Mouse (Mus musculus): Measurements from ENCODE around the gene Panx3. TPM values are rescaled to one million over a fixed set of nuclear protein-coding genes. Genes with fewer than 3 reads are reported as not detected.
A peak's percentile ranks its signal among the peaks of the same experiment; 100 is the strongest.

Panx3 gene
- polyA plus RNA-seq, 1 experiment from 2014 or later: not detected

DNA sequence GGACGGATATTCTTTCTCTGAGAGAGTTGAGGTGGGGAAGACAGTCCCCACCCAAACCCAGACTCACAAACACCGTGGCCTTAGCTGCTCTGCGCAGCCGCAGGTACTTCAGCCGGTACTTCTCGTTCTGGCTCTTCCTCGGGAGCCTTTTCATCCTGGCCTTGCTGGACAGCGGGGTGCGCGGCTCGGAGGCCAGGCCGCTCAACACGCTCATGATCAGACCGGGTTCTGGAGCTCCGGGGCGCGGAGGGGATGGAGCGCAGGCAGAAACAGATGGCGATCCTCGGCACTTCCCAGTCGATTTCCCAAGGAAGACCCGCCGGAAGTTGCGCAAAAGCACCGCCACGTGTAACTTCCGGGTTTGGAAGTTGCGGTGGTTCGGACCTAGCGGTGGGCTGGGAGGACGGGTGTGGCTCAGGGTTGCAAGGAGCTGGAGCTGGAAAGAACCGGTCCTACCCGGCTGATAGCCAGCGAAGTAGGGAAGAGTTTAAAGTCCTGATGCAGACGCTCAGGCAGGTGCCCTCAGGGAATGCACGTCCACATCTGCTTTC lies 12.0 kb downstream of the Panx3 start, which contains the start of gene Tbrg1:
Tbrg1 (minus strand) TSS at position 382 of the 551 bp plus-strand sequence.
- peak; percentile 96 for ATAC-seq (replicated peaks)
- no peaks in the 10 kb centered on the region for H3K27me3 ChIP-seq (replicated peaks)
- H3K4me3 ChIP-seq: peak within 1 kb of the TSS; percentile 56
- H3K4me1 ChIP-seq: peaks cover 14% of the 10 kb centered on the region
- H3K4me2 ChIP-seq: peak within 1 kb of the TSS; percentile 78
- 0 out of 2 replicates have a peak, but pooled peaks cover 3% of the 10 kb centered on the region for H3K36me3 ChIP-seq (replicated peaks)
- peak within 1 kb of the TSS; percentile 58 for H3K9ac ChIP-seq
- under 1% methylated on average over 36 of the region's 36 CpGs for WGBS
- H3K9me3 ChIP-seq: no peaks in the 10 kb centered on the region
- H3K27ac ChIP-seq: peak within 1 kb of the TSS; percentile 61

DNA sequence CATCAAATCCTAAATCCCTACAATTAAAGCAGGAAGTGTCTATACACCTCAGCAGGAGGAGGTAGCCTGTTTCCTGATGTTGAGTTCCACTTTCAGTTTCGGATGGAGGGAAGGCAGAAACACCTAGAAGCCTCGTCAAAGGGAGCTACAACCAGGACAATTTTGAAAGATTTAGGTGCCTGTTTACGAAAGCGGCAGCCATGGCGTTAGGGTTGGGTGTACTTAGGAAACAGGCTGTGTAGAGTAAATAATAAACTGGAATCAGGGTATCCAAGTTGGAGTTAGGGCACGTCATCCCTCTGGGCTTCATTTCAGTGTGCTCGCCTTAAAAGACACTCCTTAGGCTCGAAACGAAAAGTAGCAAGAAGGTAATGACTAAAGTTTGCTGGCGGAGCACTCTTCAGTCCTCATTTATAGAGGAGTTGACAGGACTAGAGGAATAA lies 12.6 kb downstream of the Panx3 start:
- no peak; the same call in 1 of the 2 replicates for ATAC-seq (replicated peaks)
- peaks cover 14% of the 10 kb centered on the region for H3K4me1 ChIP-seq
- no peaks in the 10 kb centered on the region for H3K27me3 ChIP-seq (replicated peaks)
- 0 out of 2 replicates have a peak, but pooled peaks cover 3% of the 10 kb centered on the region for H3K36me3 ChIP-seq (replicated peaks)
- 2% methylated on average over 10 of the region's 10 CpGs for WGBS
- peak overlapping the region; percentile 56 for H3K4me3 ChIP-seq
- H3K4me2 ChIP-seq: peak overlapping the region; percentile 78
- H3K9me3 ChIP-seq: no peaks in the 10 kb centered on the region
- H3K9ac ChIP-seq: peak overlapping the region; percentile 58
- H3K27ac ChIP-seq: no peak overlapping the region

DNA sequence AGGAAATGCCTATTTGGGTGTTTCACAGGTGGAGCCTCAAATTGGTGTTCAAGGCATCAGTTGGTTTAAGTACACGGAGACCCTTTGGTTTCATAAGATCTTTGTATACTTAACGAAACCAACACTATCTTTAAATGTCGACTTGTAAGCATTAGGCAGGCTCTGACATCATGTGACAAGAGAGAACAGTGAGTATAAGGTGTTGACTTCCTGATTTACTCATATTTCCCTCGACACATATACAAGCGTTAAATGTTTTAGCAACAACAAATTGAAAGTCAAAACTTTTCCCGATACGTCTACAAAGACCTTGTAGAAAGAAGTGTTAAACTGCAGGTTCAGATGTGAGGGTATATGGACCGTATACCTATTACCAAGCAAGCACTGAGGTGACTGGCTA lies 13.1 kb downstream of the Panx3 start:
- peaks cover 14% of the 10 kb centered on the region for H3K4me1 ChIP-seq
- 74% methylated on average over 8 of the region's 8 CpGs for WGBS
- H3K9ac ChIP-seq: no peak overlapping the region
- peaks cover 8% of the 10 kb centered on the region; the same call in 1 of the 2 replicates for H3K36me3 ChIP-seq (replicated peaks)
- H3K4me2 ChIP-seq: peak overlapping the region; percentile 78
- H3K4me3 ChIP-seq: peak overlapping the region; percentile 56
- no peaks in the 10 kb centered on the region for H3K9me3 ChIP-seq
- no peak overlapping the region for H3K27ac ChIP-seq
- H3K27me3 ChIP-seq (replicated peaks): no peaks in the 10 kb centered on the region
- no peak for ATAC-seq (replicated peaks)

DNA sequence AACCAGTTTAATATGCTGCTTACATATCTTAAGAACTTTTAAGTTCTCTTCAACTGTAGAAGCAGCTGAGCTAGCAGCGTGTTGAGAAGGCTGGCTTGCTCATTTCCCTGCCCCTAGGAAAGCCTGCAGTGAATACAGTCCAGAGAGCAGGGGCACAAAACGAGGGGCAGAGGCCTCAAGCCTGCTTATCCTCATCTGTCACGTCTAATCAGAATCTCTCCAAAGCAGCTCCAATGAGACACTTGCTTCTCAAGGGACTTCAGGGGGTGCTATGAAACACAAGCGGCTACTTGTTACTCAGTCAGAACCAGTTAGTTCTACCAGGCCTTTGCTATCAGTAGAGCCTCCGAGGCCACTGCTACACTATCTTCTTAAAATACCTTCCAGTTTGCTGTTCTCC lies 15.2 kb downstream of the Panx3 start:
- Histone ChIP-seq H3K36me3 (replicated peaks) (peaks cover 27% of the 10 kb centered on the region), H3K27me3 (replicated peaks) (no peaks in the 10 kb centered on the region), H3K27ac (no peak overlapping the region), H3K4me2 (no peak overlapping the region), H3K9me3 (no peaks in the 10 kb centered on the region), H3K4me3 (no peak overlapping the region), H3K9ac (no peak overlapping the region), H3K4me1 (peaks cover 14% of the 10 kb centered on the region)
- WGBS: 83% methylated on average over 5 of the region's 5 CpGs
- no peak for ATAC-seq (replicated peaks)

DNA sequence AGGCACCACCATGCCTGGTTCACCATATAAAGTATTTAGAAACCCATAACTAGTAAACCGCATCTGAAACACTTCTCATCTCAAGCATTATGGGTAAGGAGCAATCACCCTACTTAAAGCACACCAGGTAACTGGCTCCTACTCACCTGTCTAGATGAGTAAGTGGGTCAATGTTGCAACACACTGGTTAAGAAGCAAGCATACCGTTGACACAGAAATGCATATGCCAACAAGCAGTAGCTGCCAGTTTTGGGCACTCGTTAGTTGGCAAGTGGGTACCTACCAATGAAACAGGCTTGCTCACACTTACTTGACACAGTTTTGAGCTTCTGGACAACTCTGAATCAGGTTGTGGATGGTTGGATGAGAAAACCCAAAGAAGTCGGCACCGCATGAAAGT lies 18.4 kb downstream of the Panx3 start:
- Histone ChIP-seq H3K36me3 (replicated peaks) (peaks cover 34% of the 10 kb centered on the region), H3K9me3 (no peaks in the 10 kb centered on the region), H3K4me3 (no peak overlapping the region), H3K4me1 (no peaks in the 10 kb centered on the region), H3K27ac (no peak overlapping the region), H3K27me3 (replicated peaks) (no peaks in the 10 kb centered on the region), H3K4me2 (no peak overlapping the region), H3K9ac (no peak overlapping the region)
- WGBS: 96% methylated on average over 5 of the region's 5 CpGs
- ATAC-seq (replicated peaks): no peak

DNA sequence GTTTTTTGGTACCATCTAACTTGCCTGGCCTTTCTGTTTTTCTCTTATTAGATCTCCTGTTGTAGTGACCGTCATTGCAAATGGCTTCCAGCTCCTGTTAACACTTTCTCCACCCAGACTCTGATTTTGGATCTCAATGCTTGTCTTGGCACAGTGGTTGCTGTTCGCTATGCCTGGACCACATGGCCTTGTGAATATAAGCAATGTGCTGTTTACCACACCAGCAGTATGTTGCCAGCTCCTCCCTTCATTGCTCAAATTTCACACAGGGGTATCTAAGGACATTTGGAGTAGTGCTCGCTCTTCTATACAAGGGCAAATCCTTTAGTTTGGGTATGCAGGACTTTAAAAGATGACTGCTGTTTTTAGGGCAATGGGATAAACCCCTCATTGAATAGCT lies 22.8 kb downstream of the Panx3 start:
- H3K9ac ChIP-seq: no peak overlapping the region
- peaks cover 31% of the 10 kb centered on the region for H3K36me3 ChIP-seq (replicated peaks)
- H3K9me3 ChIP-seq: no peaks in the 10 kb centered on the region
- ATAC-seq (replicated peaks): no peak
- WGBS: 80% methylated on average over 3 of the region's 3 CpGs
- H3K4me2 ChIP-seq: no peak overlapping the region
- H3K4me1 ChIP-seq: no peaks in the 10 kb centered on the region
- no peak overlapping the region for H3K27ac ChIP-seq
- no peak overlapping the region for H3K4me3 ChIP-seq
- H3K27me3 ChIP-seq (replicated peaks): no peaks in the 10 kb centered on the region

DNA sequence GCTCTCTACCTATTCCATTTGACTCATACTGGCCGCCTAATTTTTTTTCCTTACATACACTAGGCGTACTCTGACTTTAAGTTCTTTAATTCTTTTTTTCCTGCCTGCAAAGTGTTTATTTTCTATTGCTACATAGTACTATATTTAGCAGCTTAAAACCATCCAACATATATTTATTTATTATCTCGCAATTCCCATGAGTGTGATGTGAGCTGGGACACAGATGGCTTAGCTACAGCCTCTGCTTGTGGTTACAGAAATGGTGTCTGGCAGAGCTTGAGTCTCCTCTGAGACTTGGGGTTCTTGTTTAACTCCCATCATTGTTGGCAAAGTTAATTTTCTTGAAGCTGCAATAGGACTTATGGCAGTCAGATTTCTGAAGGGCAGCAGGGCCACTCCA lies 30.3 kb downstream of the Panx3 start:
- ATAC-seq (replicated peaks): no peak
- H3K4me3 ChIP-seq: no peak overlapping the region
- H3K36me3 ChIP-seq (replicated peaks): no peaks in the 10 kb centered on the region
- no peak overlapping the region for H3K4me2 ChIP-seq
- H3K9me3 ChIP-seq: no peaks in the 10 kb centered on the region
- H3K27ac ChIP-seq: no peak overlapping the region
- no peaks in the 10 kb centered on the region for H3K4me1 ChIP-seq
- H3K27me3 ChIP-seq (replicated peaks): no peaks in the 10 kb centered on the region
- 88% methylated on average over 3 of the region's 3 CpGs for WGBS
- no peak overlapping the region for H3K9ac ChIP-seq

DNA sequence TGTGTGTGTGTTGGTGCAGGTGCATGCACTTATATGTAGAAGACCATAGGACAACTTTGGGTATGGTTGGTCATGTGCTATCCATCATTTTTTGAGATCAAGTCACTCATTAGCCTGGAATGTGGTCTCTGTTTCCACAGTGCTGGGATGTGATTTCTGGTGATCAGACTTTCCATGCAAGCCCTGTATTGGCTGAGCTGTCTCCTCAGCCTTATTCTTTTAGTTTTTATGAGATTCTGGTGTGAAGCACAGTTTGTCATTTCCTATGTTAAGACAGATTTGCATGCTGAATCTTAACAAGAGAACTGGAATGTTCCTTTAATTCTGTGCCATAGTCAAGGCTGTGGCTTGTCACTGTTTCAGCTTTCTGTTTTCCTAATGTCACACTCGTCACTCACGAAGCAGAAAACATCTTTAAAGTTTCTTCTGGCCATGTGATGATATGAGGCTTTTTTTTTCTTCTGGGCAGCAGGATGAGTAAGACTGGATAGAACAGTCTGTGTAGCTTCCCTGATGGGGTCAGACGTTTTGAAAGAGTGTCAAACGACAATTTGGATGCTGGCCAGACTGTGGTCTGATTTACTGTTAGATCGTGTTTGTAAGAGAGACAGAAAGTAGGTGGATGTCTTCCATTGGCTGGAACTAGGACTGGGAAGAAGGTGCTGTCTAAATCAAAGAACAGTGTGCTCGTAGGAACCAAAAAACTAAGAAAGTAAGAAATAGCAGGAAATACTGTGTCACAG lies 32.1 kb downstream of the Panx3 start:
- Histone ChIP-seq H3K4me2 (no peak overlapping the region), H3K9me3 (no peaks in the 10 kb centered on the region), H3K36me3 (replicated peaks) (no peaks in the 10 kb centered on the region), H3K9ac (no peak overlapping the region), H3K27ac (no peak overlapping the region), H3K4me1 (no peaks in the 10 kb centered on the region), H3K4me3 (no peak overlapping the region), H3K27me3 (replicated peaks) (no peaks in the 10 kb centered on the region)
- no peak for ATAC-seq (replicated peaks)
- WGBS: 57% methylated on average over 6 of the region's 6 CpGs

DNA sequence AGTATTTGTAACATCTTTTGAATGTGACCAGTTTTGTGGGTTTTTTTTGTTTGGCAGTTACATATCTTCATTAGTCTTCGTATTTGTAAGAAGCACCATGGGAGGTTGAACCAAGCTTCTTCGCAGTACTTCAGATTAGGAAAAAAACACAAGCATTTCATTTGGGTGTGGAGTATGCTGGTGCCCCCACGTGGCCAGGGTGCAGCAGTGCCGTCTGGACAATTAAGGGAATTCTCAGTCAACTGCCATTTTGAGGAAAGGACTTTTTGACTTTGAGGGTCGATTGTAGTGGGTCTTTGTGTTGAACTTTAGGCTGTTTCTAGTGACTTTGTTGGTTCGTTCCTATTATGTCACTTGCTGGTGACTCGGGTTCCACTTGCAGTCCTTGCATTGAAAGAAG lies 32.7 kb downstream of the Panx3 start:
- Histone ChIP-seq H3K9me3 (no peaks in the 10 kb centered on the region), H3K9ac (no peak overlapping the region), H3K4me2 (no peak overlapping the region), H3K4me3 (no peak overlapping the region), H3K27me3 (replicated peaks) (no peaks in the 10 kb centered on the region), H3K4me1 (no peaks in the 10 kb centered on the region), H3K36me3 (replicated peaks) (no peaks in the 10 kb centered on the region), H3K27ac (no peak overlapping the region)
- no peak; the same call in 1 of the 2 replicates for ATAC-seq (replicated peaks)
- 14% methylated on average over 7 of the region's 7 CpGs for WGBS

DNA sequence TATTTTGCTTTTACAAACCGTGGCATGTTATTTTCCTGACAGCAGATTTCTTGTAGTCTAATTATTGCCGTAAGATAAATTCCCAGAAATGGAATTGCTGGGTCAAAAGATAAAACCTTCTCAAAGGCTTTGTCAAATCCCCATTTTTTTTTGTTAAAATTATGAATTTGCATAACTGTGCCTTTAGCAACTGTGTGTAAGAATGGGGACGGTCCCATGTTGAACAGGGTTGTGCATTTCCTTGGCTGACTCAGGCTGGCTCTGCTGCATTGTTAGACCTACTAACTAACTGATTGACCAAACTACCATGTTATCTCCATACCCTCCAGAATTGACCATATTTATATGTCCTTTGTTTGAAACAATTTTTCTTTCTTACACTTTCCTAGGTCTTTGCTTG lies 34.8 kb downstream of the Panx3 start:
- ATAC-seq (replicated peaks): no peak
- Histone ChIP-seq H3K27me3 (replicated peaks) (no peaks in the 10 kb centered on the region), H3K36me3 (replicated peaks) (no peaks in the 10 kb centered on the region), H3K4me2 (no peak overlapping the region), H3K4me3 (no peak overlapping the region), H3K9me3 (no peaks in the 10 kb centered on the region), H3K9ac (no peak overlapping the region), H3K4me1 (no peaks in the 10 kb centered on the region), H3K27ac (no peak overlapping the region)
- 86% methylated on average over 3 of the region's 3 CpGs for WGBS

DNA sequence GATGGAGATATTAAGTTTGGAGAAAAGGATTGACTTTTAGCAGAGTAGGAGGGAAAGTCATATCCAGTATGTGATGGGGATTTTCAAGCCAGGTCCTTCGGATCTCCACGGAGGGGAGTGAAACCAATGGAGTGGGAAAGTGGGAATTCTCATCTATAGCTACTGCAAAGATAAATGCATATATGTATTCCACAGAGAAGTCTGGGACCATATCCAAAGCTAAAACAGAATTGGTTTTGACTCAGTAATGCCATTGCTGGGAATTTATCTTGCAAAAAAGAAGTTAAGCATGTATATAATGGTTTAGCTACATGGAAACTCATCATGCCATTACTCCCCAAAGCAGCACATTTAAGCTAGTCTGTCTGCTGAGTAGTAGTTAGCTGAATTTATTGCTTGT lies 36.7 kb downstream of the Panx3 start:
- no peaks in the 10 kb centered on the region for H3K9me3 ChIP-seq
- ATAC-seq (replicated peaks): no peak
- H3K27me3 ChIP-seq (replicated peaks): no peaks in the 10 kb centered on the region
- H3K4me2 ChIP-seq: no peak overlapping the region
- H3K9ac ChIP-seq: no peak overlapping the region
- H3K4me1 ChIP-seq: no peaks in the 10 kb centered on the region
- no peak overlapping the region for H3K27ac ChIP-seq
- H3K36me3 ChIP-seq (replicated peaks): no peaks in the 10 kb centered on the region
- H3K4me3 ChIP-seq: no peak overlapping the region
- 91% methylated on average over 2 of the region's 2 CpGs for WGBS

DNA sequence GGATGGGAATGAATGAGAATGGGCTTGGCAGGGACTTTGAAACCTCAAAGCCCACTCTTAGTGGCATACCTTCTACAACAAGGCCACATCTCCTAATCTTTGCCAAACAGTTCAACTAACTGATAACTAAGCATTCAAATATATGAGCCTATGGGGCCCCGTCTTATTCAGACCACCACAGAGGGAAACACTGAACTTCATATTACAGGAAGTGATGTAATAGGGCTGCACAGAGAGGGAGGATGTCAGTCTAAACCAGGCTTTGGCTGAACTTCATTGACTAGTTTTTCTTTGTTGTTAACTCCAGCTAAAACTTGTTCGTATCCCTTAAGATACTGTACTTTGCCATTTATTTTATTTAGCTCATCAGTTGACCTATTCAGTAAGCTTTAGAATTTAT lies 39.1 kb downstream of the Panx3 start:
- ATAC-seq (replicated peaks): no peak
- 98% methylated on average over 2 of the region's 2 CpGs for WGBS

DNA sequence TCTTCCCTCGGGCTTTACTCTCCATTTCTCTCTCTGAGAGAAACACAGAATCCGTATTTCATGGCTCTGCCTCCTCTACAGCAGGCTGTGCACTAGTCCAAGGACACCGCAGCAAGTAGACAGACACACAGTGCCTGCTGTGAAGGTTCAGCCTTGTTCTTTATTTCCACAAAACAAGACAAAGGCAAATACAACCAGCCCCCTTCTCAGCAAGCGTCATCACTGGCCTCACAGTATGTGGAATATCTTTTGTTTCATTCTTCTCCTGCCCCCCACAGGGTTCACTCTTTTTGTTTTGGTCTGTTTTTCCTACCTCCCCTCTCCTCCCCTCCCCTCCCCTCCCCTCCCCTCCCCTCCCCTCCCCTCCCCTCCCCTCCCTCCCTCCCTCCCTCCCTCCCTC lies 40.5 kb downstream of the Panx3 start:
- H3K9ac ChIP-seq: no peak overlapping the region
- no peaks in the 10 kb centered on the region for H3K27me3 ChIP-seq (replicated peaks)
- H3K27ac ChIP-seq: no peak overlapping the region
- 38% methylated on average over 4 of the region's 4 CpGs for WGBS
- H3K4me1 ChIP-seq: peaks cover 26% of the 10 kb centered on the region
- no peaks in the 10 kb centered on the region for H3K9me3 ChIP-seq
- H3K36me3 ChIP-seq (replicated peaks): no peaks in the 10 kb centered on the region
- no peak overlapping the region for H3K4me2 ChIP-seq
- H3K4me3 ChIP-seq: no peak overlapping the region
- ATAC-seq (replicated peaks): no peak

More for the DNA sequence above, 39.1 kb downstream of the Panx3 start:
- no peak overlapping the region for H3K4me3 ChIP-seq
- H3K27me3 ChIP-seq (replicated peaks): no peaks in the 10 kb centered on the region
- H3K9ac ChIP-seq: no peak overlapping the region
- no peaks in the 10 kb centered on the region for H3K36me3 ChIP-seq (replicated peaks)
- no peaks in the 10 kb centered on the region for H3K9me3 ChIP-seq
- H3K27ac ChIP-seq: no peak overlapping the region
- no peak overlapping the region for H3K4me2 ChIP-seq
- H3K4me1 ChIP-seq: peaks cover 19% of the 10 kb centered on the region

Measured in midbrain, embryonic 15.5 days (tissue).